Mouse (Mus musculus) heart, embryonic 11.5 days (tissue): Measurements from ENCODE around the gene Rcan1. TPM values are rescaled to one million over a fixed set of nuclear protein-coding genes. Genes with fewer than 3 reads are reported as not detected.

Experiments
- ATAC-seq: fragments of 200-750 bp; cut with Nextera tagmentation; replicated peaks from 2 replicates; pipeline ENCODE4 v1.8.0; 2017; ENCODE audit warnings: moderate library complexity; ENCODE audit not compliant: insufficient number of reproducible peaks, low FRiP score, low TSS enrichment
- H3K27ac ChIP-seq: fragments of 300-500 bp; sonication (generic); 2 replicates; pipeline ENCODE4 v1.5.1; 2014; ENCODE audit warnings: mild to moderate bottlenecking, low read depth, low read length
- H3K27me3 ChIP-seq: fragments of 300-500 bp; sonication (generic); 2 replicates; pipeline ENCODE4 v1.6.1; 2014; ENCODE audit warnings: mild to moderate bottlenecking, low read length, mixed read lengths; ENCODE audit not compliant: control insufficient read depth, insufficient read depth
- H3K36me3 ChIP-seq: fragments of 300-500 bp; sonication (generic); 2 replicates; pipeline ENCODE4 v1.6.1; 2014; ENCODE audit warnings: mild to moderate bottlenecking, low read length, moderate library complexity, mixed read lengths; ENCODE audit not compliant: control insufficient read depth, insufficient read depth
- H3K4me1 ChIP-seq: fragments of 300-500 bp; sonication (generic); 2 replicates; pipeline ENCODE4 v1.6.1; 2014; ENCODE audit warnings: low read length; ENCODE audit not compliant: control insufficient read depth, insufficient read depth
- H3K4me2 ChIP-seq: fragments of 300-500 bp; sonication (generic); 2 replicates; pipeline ENCODE4 v1.6.1; 2014; ENCODE audit warnings: mild to moderate bottlenecking, moderate library complexity
- H3K4me3 ChIP-seq: fragments of 300-500 bp; sonication (generic); 2 replicates; pipeline ENCODE4 v1.5.1; 2014; ENCODE audit warnings: low read depth, low read length
- H3K9ac ChIP-seq: fragments of 300-500 bp; sonication (generic); 2 replicates; pipeline ENCODE4 v1.6.1; 2014; ENCODE audit warnings: mild to moderate bottlenecking, low read depth, low read length, moderate library complexity
- H3K9me3 ChIP-seq: fragments of 300-500 bp; sonication (generic); replicated peaks from 2 replicates; pipeline ENCODE4 v1.6.1; 2016; ENCODE audit warnings: low read length; ENCODE audit not compliant: control insufficient read depth
- WGBS: fragments of 180-500 bp; shearing (Covaris S2); extraction: QIAGEN DNeasy Blood & Tissue Kit; methylation state at CpG from one replicate; pipeline ENCODE4 v1.1.7; 2014; ENCODE audit not compliant: insufficient replicate concordance; 5-methylcytosine and 5-hydroxymethylcytosine counted together
- polyA plus RNA-seq: library from polyadenylated mRNA; unstranded; fragments of >200 nt; fragmentation: Nextera tagmentation; extraction: Ambion mirVana; gene quantifications from 2 replicates; pipeline ENCODE4 v1.2.1, GENCODE M21; 2014

The Rcan1 gene
- polyA plus RNA-seq, 1 experiment from 2014 or later = 103 TPM

GRCm38 (mm10) chr16:92435431-92435985 lies 35.2 kb downstream of the Rcan1 start:
- peaks cover 38% of the 10 kb centered on the region for H3K4me1 ChIP-seq

DNA sequence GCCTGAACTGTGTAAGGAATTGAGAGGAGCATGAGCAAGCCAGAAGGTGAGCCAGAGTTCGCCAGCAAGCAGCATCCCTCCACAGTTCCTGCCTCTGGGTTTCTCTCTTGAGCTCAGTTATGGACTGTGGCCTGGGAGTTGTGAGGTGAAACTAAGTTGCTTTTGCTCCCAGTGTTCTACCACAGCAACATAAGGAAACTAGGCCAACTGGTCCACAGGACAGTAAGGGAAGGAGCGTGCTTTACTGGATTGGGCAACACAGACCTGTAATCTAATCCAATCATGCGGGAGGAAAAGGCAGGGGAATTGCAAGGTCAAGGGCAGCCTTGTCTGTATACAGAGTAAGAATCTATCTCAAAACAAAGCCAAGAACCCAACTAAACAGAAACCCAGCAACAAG lies 37.5 kb downstream of the Rcan1 start:
- H3K4me1 ChIP-seq = peaks cover 48% of the 10 kb centered on the region
- H3K9me3 ChIP-seq = no peaks in the 10 kb centered on the region
- H3K9ac ChIP-seq = no peak overlapping the region
- H3K27ac ChIP-seq = no peak overlapping the region
- H3K36me3 ChIP-seq = no peaks in the 10 kb centered on the region
- H3K4me3 ChIP-seq = no peak overlapping the region
- no peaks in the 10 kb centered on the region for H3K27me3 ChIP-seq
- 91% methylated on average over 3 of the region's 3 CpGs for WGBS
- H3K4me2 ChIP-seq = no peak overlapping the region
- no peak for ATAC-seq

More at GRCm38 (mm10) chr16:92435431-92435985, 35.2 kb downstream of the Rcan1 start:
- H3K9ac ChIP-seq = peak overlapping the region; percentile 30; the same call in 1 of the 2 replicates
- no peaks in the 10 kb centered on the region for H3K36me3 ChIP-seq
- no peak overlapping the region for H3K4me3 ChIP-seq
- H3K27ac ChIP-seq = peak overlapping the region; percentile 72
- no peak for ATAC-seq
- WGBS = 72% methylated on average over 18 of the region's 18 CpGs
- no peak overlapping the region for H3K4me2 ChIP-seq
- no peaks in the 10 kb centered on the region for H3K9me3 ChIP-seq
- H3K27me3 ChIP-seq = no peaks in the 10 kb centered on the region

- no peak for ATAC-seq
- H3K4me1 ChIP-seq = peaks cover 65% of the 10 kb centered on the region
- no peaks in the 10 kb centered on the region for H3K9me3 ChIP-seq
- no peak overlapping the region for H3K27ac ChIP-seq
- WGBS = 89% methylated on average over 8 of the region's 8 CpGs
- H3K4me2 ChIP-seq = no peak overlapping the region
- no peak overlapping the region for H3K9ac ChIP-seq
- H3K4me3 ChIP-seq = no peak overlapping the region
- H3K27me3 ChIP-seq = no peaks in the 10 kb centered on the region
- no peaks in the 10 kb centered on the region for H3K36me3 ChIP-seq
Observed at GRCm38 (mm10) chr16:92430731-92431130, 39.9 kb downstream of the Rcan1 start.

DNA sequence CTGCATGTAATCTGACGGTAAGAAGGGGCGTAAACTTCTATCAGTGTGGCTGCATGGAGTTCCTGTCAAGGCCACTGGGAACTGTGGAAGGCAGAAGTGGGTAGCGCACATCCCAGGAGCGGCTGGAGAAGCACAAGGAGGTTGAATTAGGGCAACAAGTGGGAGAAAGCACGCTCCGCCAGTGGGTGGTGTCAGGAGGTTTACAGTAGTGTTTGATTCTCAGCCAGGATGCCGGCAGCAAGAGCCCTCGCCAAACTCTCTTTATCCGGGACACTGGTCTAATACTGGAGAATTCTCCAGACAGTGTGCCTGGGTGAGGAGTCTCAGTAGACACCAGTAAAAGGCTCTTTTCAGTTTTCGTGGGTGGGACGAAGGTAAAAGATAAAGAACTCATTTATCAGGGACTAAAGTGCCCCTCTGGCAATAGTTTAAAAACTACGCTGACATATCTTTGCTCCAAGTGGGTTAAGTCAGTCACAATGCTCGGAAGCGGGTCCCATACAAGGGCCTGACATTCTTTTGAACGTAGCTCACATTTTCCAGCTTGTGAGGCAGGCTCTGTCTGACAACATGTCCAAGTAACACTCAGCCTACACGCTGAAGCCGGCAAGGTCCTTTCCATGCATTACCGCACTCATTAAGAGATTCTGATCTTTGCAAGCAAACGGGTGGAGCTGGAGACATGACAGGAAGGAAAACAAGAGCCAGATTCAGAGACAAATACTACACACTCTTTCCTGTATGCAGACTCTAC lies 42.3 kb downstream of the Rcan1 start:
- peak overlapping the region; percentile 64 for H3K9ac ChIP-seq
- no peaks in the 10 kb centered on the region for H3K27me3 ChIP-seq
- ATAC-seq = peak; percentile 73
- H3K4me1 ChIP-seq = peaks cover 59% of the 10 kb centered on the region
- no peaks in the 10 kb centered on the region for H3K9me3 ChIP-seq
- 18% methylated on average over 19 of the region's 19 CpGs for WGBS
- H3K4me3 ChIP-seq = no peak overlapping the region
- H3K36me3 ChIP-seq = no peaks in the 10 kb centered on the region
- H3K4me2 ChIP-seq = peak overlapping the region; percentile 36
- H3K27ac ChIP-seq = peak overlapping the region; percentile 95

GRCm38 (mm10) chr16:92426708-92427107 lies 44.0 kb downstream of the Rcan1 start:
- H3K4me2 ChIP-seq = no peak overlapping the region; the same call in 1 of the 2 replicates
- 22% methylated on average over 6 of the region's 6 CpGs for WGBS
- no peaks in the 10 kb centered on the region for H3K27me3 ChIP-seq
- no peaks in the 10 kb centered on the region for H3K9me3 ChIP-seq
- ATAC-seq = no peak
- H3K4me3 ChIP-seq = no peak overlapping the region
- no peaks in the 10 kb centered on the region for H3K36me3 ChIP-seq
- H3K27ac ChIP-seq = peak overlapping the region; percentile 95
- peak overlapping the region; percentile 23; the same call in 1 of the 2 replicates for H3K9ac ChIP-seq
- peaks cover 60% of the 10 kb centered on the region for H3K4me1 ChIP-seq

DNA sequence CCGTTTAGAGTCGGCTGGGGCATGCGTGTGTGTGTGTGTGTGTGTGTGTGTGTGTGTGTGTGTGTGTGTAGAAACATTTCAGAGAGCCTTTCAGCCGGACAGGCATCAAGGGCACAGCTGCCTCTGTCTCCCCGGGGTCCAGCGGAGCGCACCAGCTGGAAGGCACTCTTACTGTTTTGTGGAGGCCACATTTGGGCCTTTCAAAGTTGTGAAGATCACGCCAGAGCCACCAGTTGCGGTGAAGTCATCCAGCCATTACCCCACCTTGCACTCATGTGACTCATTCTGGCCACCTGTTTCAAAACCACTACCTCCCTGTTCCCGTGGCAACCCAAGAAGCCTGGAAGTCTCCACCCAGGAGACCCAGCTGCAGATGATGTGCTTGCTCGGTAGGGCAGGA lies 44.8 kb downstream of the Rcan1 start:
- ATAC-seq = no peak

GRCm38 (mm10) chr16:92423363-92423762 lies 47.3 kb downstream of the Rcan1 start:
- H3K9me3 ChIP-seq = no peaks in the 10 kb centered on the region
- no peak for ATAC-seq
- H3K4me2 ChIP-seq = no peak overlapping the region
- H3K27me3 ChIP-seq = no peaks in the 10 kb centered on the region
- H3K4me1 ChIP-seq = peaks cover 53% of the 10 kb centered on the region
- no peak overlapping the region for H3K4me3 ChIP-seq
- H3K9ac ChIP-seq = peak overlapping the region; percentile 2; the same call in 1 of the 2 replicates
- H3K36me3 ChIP-seq = no peaks in the 10 kb centered on the region
- WGBS = 48% methylated on average over 10 of the region's 10 CpGs
- peak overlapping the region; percentile 64 for H3K27ac ChIP-seq

More for the DNA sequence above, 44.8 kb downstream of the Rcan1 start:
- Histone ChIP-seq H3K9ac (no peak overlapping the region), H3K4me1 (peaks cover 67% of the 10 kb centered on the region), H3K4me3 (no peak overlapping the region), H3K27ac (peak overlapping the region; percentile 95; the same call in 1 of the 2 replicates), H3K36me3 (no peaks in the 10 kb centered on the region), H3K4me2 (no peak overlapping the region), H3K27me3 (no peaks in the 10 kb centered on the region), H3K9me3 (no peaks in the 10 kb centered on the region)
- 77% methylated on average over 11 of the region's 11 CpGs for WGBS

DNA sequence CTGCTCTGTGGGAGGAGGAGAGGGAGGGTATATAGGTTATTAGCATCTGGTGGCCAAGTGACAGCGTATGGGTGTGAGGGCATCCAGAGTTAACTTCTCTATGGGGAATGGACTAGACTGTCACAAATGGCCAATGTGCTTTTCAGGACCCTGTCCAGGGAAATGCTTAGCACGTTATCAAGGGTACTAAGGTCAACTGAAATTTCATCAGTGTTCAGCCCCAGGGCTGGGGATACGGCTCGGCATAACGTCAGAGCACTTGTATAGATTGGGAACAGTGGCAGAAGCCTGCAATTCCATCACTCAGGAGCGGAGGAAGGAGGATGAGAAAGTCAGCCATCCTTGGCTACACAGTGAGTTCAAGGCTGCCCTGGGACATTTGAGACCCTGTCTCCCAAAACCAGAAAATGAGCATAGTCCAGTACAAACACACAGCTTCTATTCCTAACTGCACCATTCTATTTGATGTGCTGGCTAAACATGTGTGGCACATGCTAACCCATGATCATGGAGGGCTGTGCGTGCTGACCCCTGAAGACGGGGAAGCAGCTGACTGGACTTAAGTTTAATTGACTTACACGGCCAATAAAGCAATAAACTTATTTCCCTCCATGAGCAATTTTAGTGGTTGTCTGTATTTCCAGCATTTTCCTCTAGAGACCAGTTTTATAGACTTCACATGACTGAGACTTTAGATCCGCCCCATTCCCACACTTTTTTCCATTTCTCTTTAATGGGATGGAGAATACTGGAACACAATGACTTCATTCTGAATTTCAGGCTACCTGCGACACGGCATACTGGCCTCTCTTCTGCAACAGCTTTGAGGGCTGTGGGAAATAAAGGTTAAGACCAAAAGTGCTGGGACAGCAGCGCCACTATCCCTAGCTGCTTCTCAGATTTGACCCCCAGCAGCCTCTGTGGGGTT lies 48.0 kb downstream of the Rcan1 start:
- H3K27me3 ChIP-seq = no peaks in the 10 kb centered on the region
- no peak overlapping the region for H3K9ac ChIP-seq
- no peaks in the 10 kb centered on the region for H3K36me3 ChIP-seq
- no peak overlapping the region for H3K4me3 ChIP-seq
- peak overlapping the region; percentile 64; the same call in 1 of the 2 replicates for H3K27ac ChIP-seq
- no peak overlapping the region for H3K4me2 ChIP-seq
- peaks cover 46% of the 10 kb centered on the region for H3K4me1 ChIP-seq
- ATAC-seq = no peak
- H3K9me3 ChIP-seq = no peaks in the 10 kb centered on the region
- 76% methylated on average over 13 of the region's 13 CpGs for WGBS
